Mouse (Mus musculus): ENCODE measurements around the gene Atp6v0e2. TPM values are rescaled to one million over a fixed set of nuclear protein-coding genes. Genes with fewer than 3 reads are reported as not detected.

Atp6v0e2 gene
- total and polyA plus RNA-seq, 3 experiments: not detected

DNA sequence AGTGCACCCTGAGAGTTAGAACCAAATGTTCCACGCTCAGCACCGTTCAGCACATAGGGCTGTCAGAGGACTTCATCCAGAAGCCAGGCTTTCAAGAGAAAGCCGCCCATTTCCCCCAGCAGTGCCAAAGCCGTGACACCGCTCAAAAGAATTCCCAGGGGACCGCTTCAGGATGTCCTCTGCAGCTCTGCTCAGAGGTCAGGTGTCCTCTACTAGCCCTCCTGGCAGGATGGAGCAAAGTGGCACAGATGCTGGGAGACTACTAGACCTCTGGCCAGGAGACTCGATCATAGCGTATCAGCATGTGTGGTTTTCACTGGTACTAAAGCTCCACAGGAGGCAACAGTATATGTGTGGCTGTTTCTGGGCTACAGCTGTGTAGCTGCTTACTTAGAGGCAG, 2.5 kb upstream of the Atp6v0e2 start:
- no peak for DNase-seq (ENCODE audit: extremely low read depth)
- peaks cover 7 to 45% of the 10 kb centered on the region in 2 experiments for H3K36me3 ChIP-seq (replicated peaks in 1 of 2; ENCODE audit: control insufficient read depth in 1 of 2, insufficient read depth in 1 of 2, low read length in 1 of 2)
- no peak overlapping the region for H3K27ac ChIP-seq (ENCODE audit: insufficient read depth, low read depth)
- no peaks in the 10 kb centered on the region for H3K9me3 ChIP-seq (replicated peaks; ENCODE audit: low read length)
- H3K79me2 ChIP-seq (replicated peaks; ENCODE audit: control insufficient read depth, extremely low read depth, insufficient read depth, poor library complexity, severe bottlenecking): no peaks in the 10 kb centered on the region
- in situ Hi-C loops (cut with MboI; ENCODE audit: low pct_ligation_motif_present, low pct_unique_long_range_greater_than_20kb, low sequenced_read_pairs) (loop anchor here (5.0 to 25.0 kb wide), 2 partner anchors 82 to 348 kb away; no protein-coding TSS in a partner anchor), dilution Hi-C loops (cut with MboI; ENCODE audit: extremely low pct_ligation_motif_present, extremely low pct_unique_long_range_greater_than_20kb, low sequenced_read_pairs) (no loop called here)
- peaks cover 0 to 18% of the 10 kb centered on the region in 2 experiments; a peak in 2 of 4 replicates for H3K4me1 ChIP-seq (ENCODE audit: control insufficient read depth in 1 of 2, insufficient read depth in 2 of 2)
- H3K27me3 ChIP-seq (replicated peaks): no peaks in the 10 kb centered on the region
- H3K4me3 ChIP-seq (replicated peaks in 1 of 3; ENCODE audit: low read depth in 2 of 3, low read length in 2 of 3, poor library complexity in 1 of 3): no peak overlapping the region
- TF ChIP-seq USF1 (IDR thresholded peaks at IDR 0.05; ENCODE audit: low read depth, low read length): no peak
- no peak for TF ChIP-seq TBP (conservative IDR thresholded peaks at IDR 0.05; ENCODE audit: low read depth, low read length)
- TF ChIP-seq CHD1 (IDR thresholded peaks at IDR 0.05; ENCODE audit: low read depth, low read length): no peak
- H3K4me2 ChIP-seq (ENCODE audit: insufficient read depth, low read depth, poor library complexity, severe bottlenecking): no peak overlapping the region
- H3K9ac ChIP-seq (ENCODE audit: insufficient read depth, low read depth): no peak overlapping the region

DNA sequence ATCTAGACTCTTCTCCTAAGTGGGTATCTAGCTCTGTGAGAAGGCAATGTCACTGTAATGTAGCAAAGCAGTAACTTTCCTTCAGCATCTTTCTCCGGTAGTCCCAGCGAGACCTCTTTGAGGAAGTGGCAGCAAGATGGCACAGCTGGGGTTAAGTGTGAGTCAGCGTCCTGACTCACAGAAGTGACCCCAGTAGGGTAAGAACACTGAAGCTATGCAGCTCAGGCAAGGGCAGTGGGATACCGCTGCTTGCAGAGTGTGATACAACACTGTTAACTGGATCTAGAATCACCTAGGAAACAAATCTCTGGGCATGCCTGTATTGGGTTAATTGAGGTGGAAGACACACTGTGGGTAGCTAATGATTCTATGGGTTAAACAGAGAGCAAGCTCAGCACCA, 1.3 kb upstream of the Atp6v0e2 start:
- peak; percentile 33 for DNase-seq (ENCODE audit: extremely low read depth)
- peaks cover 0 to 18% of the 10 kb centered on the region in 2 experiments; a peak in 2 of 4 replicates for H3K4me1 ChIP-seq (ENCODE audit: control insufficient read depth in 1 of 2, insufficient read depth in 2 of 2)
- H3K27me3 ChIP-seq (replicated peaks): no peaks in the 10 kb centered on the region
- dilution Hi-C loops (cut with MboI; ENCODE audit: extremely low pct_ligation_motif_present, extremely low pct_unique_long_range_greater_than_20kb, low sequenced_read_pairs) (no loop called here), in situ Hi-C loops (cut with MboI; ENCODE audit: low pct_ligation_motif_present, low pct_unique_long_range_greater_than_20kb, low sequenced_read_pairs) (loop anchor here (5.0 to 25.0 kb wide), 2 partner anchors 81 to 349 kb away; no protein-coding TSS in a partner anchor)
- H3K9ac ChIP-seq (ENCODE audit: insufficient read depth, low read depth): no peak overlapping the region
- TF ChIP-seq SMC3 (IDR thresholded peaks at IDR 0.05; ENCODE audit: low read depth, low read length) (no peak), MXI1 (IDR thresholded peaks at IDR 0.05; ENCODE audit: low read depth, low read length) (no peak), ZNF384 (IDR thresholded peaks at IDR 0.05; ENCODE audit: low read depth, low read length) (no peak), ZC3H11A (IDR thresholded peaks at IDR 0.05; ENCODE audit: low read depth, low read length) (no peak), UBTF (IDR thresholded peaks at IDR 0.05; ENCODE audit: low read depth, low read length) (no peak), USF1 (IDR thresholded peaks at IDR 0.05; ENCODE audit: low read depth, low read length) (no peak), PAX5 (IDR thresholded peaks at IDR 0.05; ENCODE audit: low read length) (no peak), ZMIZ1 (IDR thresholded peaks at IDR 0.05; ENCODE audit: low read depth, low read length) (no peak), JUN (IDR thresholded peaks at IDR 0.05; ENCODE audit: insufficient read depth, low read depth, low read length) (no peak), MAX (IDR thresholded peaks at IDR 0.05; ENCODE audit: low read length) (no peak), KAT2A (IDR thresholded peaks at IDR 0.05; ENCODE audit: insufficient replicate concordance, low read length) (no peak), BHLHE40 (IDR thresholded peaks at IDR 0.05; ENCODE audit: low read depth, low read length) (no peak), TCF12 (IDR thresholded peaks at IDR 0.05; ENCODE audit: low read depth, low read length) (no peak), CHD2 (IDR thresholded peaks at IDR 0.05; ENCODE audit: low read length) (no peak), NRF1 (IDR thresholded peaks at IDR 0.05; ENCODE audit: low read depth, low read length) (no peak), ELF1 (IDR thresholded peaks at IDR 0.05; ENCODE audit: low read depth, low read length) (no peak), MAFK (IDR thresholded peaks at IDR 0.05; ENCODE audit: insufficient replicate concordance, low read length) (no peak)
- no peak overlapping the region for H3K27ac ChIP-seq (ENCODE audit: insufficient read depth, low read depth)
- H3K9me3 ChIP-seq (replicated peaks; ENCODE audit: low read length): no peaks in the 10 kb centered on the region
- H3K79me2 ChIP-seq (replicated peaks; ENCODE audit: control insufficient read depth, extremely low read depth, insufficient read depth, poor library complexity, severe bottlenecking): no peaks in the 10 kb centered on the region
- no peak overlapping the region for H3K4me3 ChIP-seq (replicated peaks in 1 of 3; ENCODE audit: low read depth in 2 of 3, low read length in 2 of 3, poor library complexity in 1 of 3)
- no peak overlapping the region for H3K4me2 ChIP-seq (ENCODE audit: insufficient read depth, low read depth, poor library complexity, severe bottlenecking)
- peaks cover 3 to 33% of the 10 kb centered on the region in 2 experiments for H3K36me3 ChIP-seq (replicated peaks in 1 of 2; ENCODE audit: control insufficient read depth in 1 of 2, insufficient read depth in 1 of 2, low read length in 1 of 2)

All from CH12.LX (cell line).